Mouse (Mus musculus) megakaryocyte, adult 5-6 weeks (primary cell): Measurements from ENCODE around the gene Cecr2. TPM values are rescaled to one million over a fixed set of nuclear protein-coding genes. Genes with fewer than 3 reads are reported as not detected.
"Not testable (repeated sequence)": the region's sequence is repeated elsewhere in the genome, so short reads cannot be mapped to it uniquely, and the experiment has no call there.

Source experiments
- ATAC-seq: 2 replicates; pipeline ENCODE4 v1.8.0; 2016; ENCODE audit warnings: mild to moderate bottlenecking, inconsistent platforms; ENCODE audit not compliant: poor library complexity, severe bottlenecking
- total RNA-seq, 2 experiments: library from RNA; stranded (forward) in 1 of 2; stranded (reverse) in 1 of 2; fragments of 153-499, 151-499 nt in 1 of 2; fragments of 221-1000, 200-1000 nt in 1 of 2; gene quantifications; 2 replicates each; pipeline versions ENCODE4 v1.2.3 to v1.2.4; 2015 to 2017

The Cecr2 gene
- total RNA-seq, 2 experiments from 2014 or later: 0.25 to 1.7 TPM

GRCm38 (mm10) chr6:120806999-120807737 is 141.0 kb downstream of the Cecr2 start:
- ATAC-seq: no peak

- no peak for ATAC-seq
Observed at GRCm38 (mm10) chr6:120807738-120808081, 141.5 kb downstream of the Cecr2 start.

GRCm38 (mm10) chr6:120811999-120812398 is 145.8 kb downstream of the Cecr2 start:
- ATAC-seq: not testable (repeated sequence)

GRCm38 (mm10) chr6:120819294-120819693 is 153.1 kb downstream of the Cecr2 start:
- ATAC-seq: no peak

- ATAC-seq: peak; percentile 46
Observed at GRCm38 (mm10) chr6:120820144-120820543, 154.0 kb downstream of the Cecr2 start.

Other genes with a start within 250 kb of the Cecr2 start
- 93.8 and 108 TPM in 2 replicates for gene Il17ra, start 203.1 kb upstream of the Cecr2 start, total RNA-seq (2015)
- gene Il17ra, start 203.1 kb upstream of the Cecr2 start, total RNA-seq (2017): 76.6 and 79.8 TPM in 2 replicates
- gene Tmem121b, start 172.6 kb upstream of the Cecr2 start, total RNA-seq (2015): 0.05 TPM in 1 of 2 replicates, not detected in the other
- gene Tmem121b, start 172.6 kb upstream of the Cecr2 start, total RNA-seq (2017): not detected in 2 replicates
- gene Hdhd5, start 135.1 kb upstream of the Cecr2 start, total RNA-seq (2015): 4.4 and 6.6 TPM in 2 replicates
- gene Hdhd5, start 135.1 kb upstream of the Cecr2 start, total RNA-seq (2017): 9.4 and 11.0 TPM in 2 replicates
- not detected in 2 replicates for gene Slc25a18, start 107.2 kb downstream of the Cecr2 start, total RNA-seq (2015)
- gene Slc25a18, start 107.2 kb downstream of the Cecr2 start, total RNA-seq (2017): 0.22 TPM in 1 of 2 replicates, not detected in the other
- gene Atp6v1e1, start 156.4 kb downstream of the Cecr2 start, total RNA-seq (2015): 199 and 215 TPM in 2 replicates
- gene Atp6v1e1, start 156.4 kb downstream of the Cecr2 start, total RNA-seq (2017): 199 and 203 TPM in 2 replicates
- 12.3 and 14.6 TPM in 2 replicates for gene Bcl2l13, start 169.8 kb downstream of the Cecr2 start, total RNA-seq (2015)
- gene Bcl2l13, start 169.8 kb downstream of the Cecr2 start, total RNA-seq (2017): 16.3 and 24.5 TPM in 2 replicates